In the genomic region with DNA sequence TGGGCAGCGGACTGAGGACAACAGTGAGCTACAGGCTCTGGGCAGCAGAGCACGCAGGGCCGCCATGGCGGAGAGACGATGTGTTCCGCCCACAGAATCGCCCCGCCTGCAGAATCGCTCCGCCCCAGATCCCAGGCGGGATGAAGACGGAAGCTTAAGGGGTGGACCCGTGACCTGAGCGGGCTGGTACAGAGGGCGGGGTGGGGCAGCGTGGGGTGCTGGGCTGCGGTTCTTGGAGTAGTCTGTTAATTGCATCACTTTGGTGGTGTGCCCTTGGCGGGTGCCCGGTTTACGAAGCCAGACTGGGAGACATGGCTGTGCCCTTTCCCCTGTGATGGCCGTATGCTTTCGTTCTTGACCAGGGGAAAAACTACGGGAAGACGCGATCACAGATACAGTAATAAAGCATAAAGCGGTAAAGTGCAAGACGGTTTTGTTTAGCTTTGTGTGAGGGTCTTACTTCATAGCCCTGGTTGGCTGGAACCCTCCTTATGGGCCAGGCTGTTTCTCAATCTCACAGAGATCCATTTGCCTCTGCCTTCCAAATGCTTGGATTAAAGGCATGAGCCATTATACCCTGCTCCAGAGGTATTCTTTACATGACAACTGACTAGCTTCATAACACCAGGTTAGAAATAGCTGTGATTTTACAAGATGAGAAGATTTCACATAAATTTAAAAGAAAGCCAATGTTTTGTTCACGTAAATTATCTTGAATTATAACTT, we compare ENCODE assay signal across 8 mouse cellular contexts. TPM values are rescaled to one million over a fixed set of nuclear protein-coding genes. Genes with fewer than 3 reads are reported as not detected.
A peak's percentile ranks its signal among the peaks of the same experiment; 100 is the strongest.
DNase-seq lines count a peak whose midpoint lies in the region; ATAC-seq and TF ChIP-seq lines count a peak whose summit lies in the region.

Echs1 (minus strand) TSS at position 148 of the 726 bp plus-strand sequence.

- H3K9me3 ChIP-seq in forebrain, embryonic 13.5 days (replicated peaks): no peaks in the 10 kb centered on the region
- H3K9me3 ChIP-seq in heart, postnatal 0 days (replicated peaks; ENCODE audit: control insufficient read depth, low read length): no peaks in the 10 kb centered on the region
- H3K9me3 ChIP-seq in liver, embryonic 15.5 days (replicated peaks): no peaks in the 10 kb centered on the region
- H3K9me3 ChIP-seq in neural tube, embryonic 13.5 days: no peaks in the 10 kb centered on the region

- H3K36me3 ChIP-seq in forebrain, embryonic 13.5 days (ENCODE audit: poor library complexity, severe bottlenecking): peaks cover 15% of the 10 kb centered on the region; the same call in 1 of the 2 replicates
- H3K36me3 ChIP-seq in heart, postnatal 0 days (replicated peaks; ENCODE audit: control insufficient read depth, insufficient read depth, low read length): peaks cover 16% of the 10 kb centered on the region
- H3K36me3 ChIP-seq in liver, embryonic 15.5 days (replicated peaks): peaks cover 13% of the 10 kb centered on the region; the same call in 1 of the 2 replicates
- H3K36me3 ChIP-seq in neural tube, embryonic 13.5 days: peaks cover 13% of the 10 kb centered on the region

- H3K4me3 ChIP-seq in forebrain, embryonic 13.5 days: peak within 1 kb of the TSS; percentile 85
- peak within 1 kb of the TSS; percentile 71 for H3K4me3 ChIP-seq in heart, postnatal 0 days (ENCODE audit: low read depth, low read length)
- H3K4me3 ChIP-seq in liver, embryonic 15.5 days (replicated peaks): peak within 1 kb of the TSS; percentile 68
- H3K4me3 ChIP-seq in neural tube, embryonic 13.5 days: peak within 1 kb of the TSS; percentile 78

- no peaks in the 10 kb centered on the region for H3K27me3 ChIP-seq in forebrain, embryonic 13.5 days
- H3K27me3 ChIP-seq in heart, postnatal 0 days (ENCODE audit: control insufficient read depth, insufficient read depth, low read length): no peaks in the 10 kb centered on the region
- no peaks in the 10 kb centered on the region for H3K27me3 ChIP-seq in liver, embryonic 15.5 days
- H3K27me3 ChIP-seq in neural tube, embryonic 13.5 days: no peaks in the 10 kb centered on the region

- H3K4me1 ChIP-seq in forebrain, embryonic 13.5 days: peaks cover 9% of the 10 kb centered on the region
- H3K4me1 ChIP-seq in heart, postnatal 0 days (ENCODE audit: control insufficient read depth, insufficient read depth): peaks cover 4% of the 10 kb centered on the region; the same call in 1 of the 2 replicates
- H3K4me1 ChIP-seq in liver, embryonic 15.5 days (replicated peaks): peaks cover 21% of the 10 kb centered on the region
- peaks cover 18% of the 10 kb centered on the region for H3K4me1 ChIP-seq in neural tube, embryonic 13.5 days (replicated peaks)

- 4% methylated on average over 28 of the region's 28 CpGs for WGBS in forebrain, embryonic 13.5 days
- 3% methylated on average over 28 of the region's 28 CpGs for WGBS in heart, postnatal 0 days
- WGBS in liver, embryonic 15.5 days (ENCODE audit: insufficient replicate concordance): 2% methylated on average over 28 of the region's 28 CpGs
- WGBS in neural tube, embryonic 13.5 days: 3% methylated on average over 28 of the region's 28 CpGs

- peak; percentile 84 for DNase-seq in ES-CJ7 (ENCODE audit: low read depth, low spot score)
- DNase-seq in cerebellum, adult 11 months: peak; percentile 81
- peak; percentile 95 for DNase-seq in heart, postnatal 0 days (ENCODE audit: low spot score)
- peak; percentile 89 to 94 for DNase-seq in kidney, postnatal 4 days
- peak; percentile 81 for DNase-seq in telencephalon, adult 2 months (ENCODE audit: low read depth, low spot score)

- TF ChIP-seq EP300 in heart, postnatal 0 days (IDR thresholded peaks at IDR 0.05; ENCODE audit: low read depth): 0 out of 2 replicates have a peak, but pooled peaks have one; percentile 19

- H3K4me2 ChIP-seq in forebrain, embryonic 13.5 days: peak within 1 kb of the TSS; percentile 87
- H3K4me2 ChIP-seq in heart, postnatal 0 days (ENCODE audit: low read depth, low read length): peak within 1 kb of the TSS; percentile 68
- peak within 1 kb of the TSS; percentile 89 for H3K4me2 ChIP-seq in liver, embryonic 15.5 days
- peak within 1 kb of the TSS; percentile 90 for H3K4me2 ChIP-seq in neural tube, embryonic 13.5 days

- ATAC-seq in forebrain, embryonic 13.5 days: peak; percentile 96
- peak; percentile 96 for ATAC-seq in heart, postnatal 0 days (ENCODE audit: insufficient read depth, low read depth)
- ATAC-seq in liver, embryonic 15.5 days (ENCODE audit: insufficient read depth): peak; percentile 95
- peak; percentile 96 for ATAC-seq in neural tube, embryonic 13.5 days (ENCODE audit: low read depth)

- peak within 1 kb of the TSS; percentile 83 for H3K9ac ChIP-seq in forebrain, embryonic 13.5 days
- peak within 1 kb of the TSS; percentile 60 for H3K9ac ChIP-seq in heart, postnatal 0 days (replicated peaks; ENCODE audit: low read depth, low read length)
- peak within 1 kb of the TSS; percentile 62 for H3K9ac ChIP-seq in liver, embryonic 15.5 days
- H3K9ac ChIP-seq in neural tube, embryonic 13.5 days: peak within 1 kb of the TSS; percentile 87

- no peak for TF ChIP-seq CTCF in heart, postnatal 0 days (IDR thresholded peaks at IDR 0.05; ENCODE audit: low read depth)

- H3K27ac ChIP-seq in forebrain, embryonic 13.5 days: peak within 1 kb of the TSS; percentile 63
- H3K27ac ChIP-seq in heart, postnatal 0 days (ENCODE audit: low read depth): peak within 1 kb of the TSS; percentile 92
- H3K27ac ChIP-seq in liver, embryonic 15.5 days (replicated peaks): peak within 1 kb of the TSS; percentile 82
- H3K27ac ChIP-seq in neural tube, embryonic 13.5 days (replicated peaks): peak within 1 kb of the TSS; percentile 87

RNA-seq across cellular contexts. Expression of gene Echs1, which starts in this region (rescaled TPM):
- 126 and 128 TPM in 2 replicates for polyA plus RNA-seq in forebrain, embryonic 13.5 days (2015; fragmentation: Nextera tagmentation; extraction: Ambion mirVana)
- total RNA-seq in heart, postnatal 0 days (2014; rRNA removed; ENCODE audit: low replicate concordance): 265 and 332 TPM in 2 replicates
- polyA plus RNA-seq in heart, postnatal 0 days (2015; fragmentation: Nextera tagmentation; extraction: Ambion mirVana): 344 and 349 TPM in 2 replicates
- polyA plus RNA-seq in liver, embryonic 15.5 days (2015; fragmentation: Nextera tagmentation; extraction: Ambion mirVana): 104 and 111 TPM in 2 replicates
- 125 and 132 TPM in 2 replicates for polyA plus RNA-seq in neural tube, embryonic 13.5 days (2015; fragmentation: Nextera tagmentation; extraction: Ambion mirVana)

Comparison
In these comparisons a context has a peak if more than half of its experiments do, and no peak if none do; other contexts are left out.
1. Peak in every context shown above with its lines: DNase-seq, ATAC-seq, H3K4me3 ChIP-seq and H3K27ac ChIP-seq.